Mouse (Mus musculus) G1E-ER4 (cell line): ENCODE results near the gene Calhm3. TPM values are rescaled to one million over a fixed set of nuclear protein-coding genes. Genes with fewer than 3 reads are reported as not detected.

Experiments
- GATA1 ChIP-seq: IDR thresholded peaks from one replicate; pipeline ENCODE4 v1.8.0; 2012; ENCODE audit warnings: low read length, inconsistent platforms
- polyA plus RNA-seq: library from polyadenylated mRNA; stranded (reverse); fragments of >175 nt; gene quantifications from 2 replicates; pipeline ENCODE4 v1.2.3, GENCODE M21; 2012

The Calhm3 gene
- polyA plus RNA-seq, 1 experiment: not detected

- TF ChIP-seq GATA1: no peak
Observed at GRCm38 (mm10) chr19:47137771-47138421, 19.7 kb downstream of the Calhm3 start, which contains the start of gene Calhm2. Gene Calhm2 (minus strand): TSS chr19:47138294.

- TF ChIP-seq GATA1: no peak
Observed at GRCm38 (mm10) chr19:47137051-47137581, 20.4 kb downstream of the Calhm3 start.

GRCm38 (mm10) chr19:47136170-47136569 lies 21.4 kb downstream of the Calhm3 start:
- TF ChIP-seq GATA1: no peak

DNA sequence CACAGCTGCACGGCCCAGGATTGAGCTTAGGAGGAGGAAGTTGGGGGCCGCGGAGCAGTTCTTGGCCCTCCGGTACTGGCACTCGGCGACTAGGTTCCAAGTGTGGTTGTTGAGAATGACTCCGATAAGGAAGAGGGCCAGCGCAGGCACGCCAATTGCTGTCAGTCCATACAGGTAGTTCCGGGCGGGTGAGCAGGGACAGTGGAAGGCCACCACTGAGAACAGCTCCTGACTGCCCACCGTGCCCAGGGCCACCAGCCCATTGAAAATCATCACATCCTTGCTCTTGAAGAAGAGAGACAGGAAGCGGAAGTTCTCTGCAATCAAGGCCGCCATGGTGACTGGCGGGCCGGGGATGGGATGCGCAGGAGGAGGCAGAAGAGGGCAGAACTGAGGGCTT lies 22.0 kb downstream of the Calhm3 start:
- no peak for TF ChIP-seq GATA1

DNA sequence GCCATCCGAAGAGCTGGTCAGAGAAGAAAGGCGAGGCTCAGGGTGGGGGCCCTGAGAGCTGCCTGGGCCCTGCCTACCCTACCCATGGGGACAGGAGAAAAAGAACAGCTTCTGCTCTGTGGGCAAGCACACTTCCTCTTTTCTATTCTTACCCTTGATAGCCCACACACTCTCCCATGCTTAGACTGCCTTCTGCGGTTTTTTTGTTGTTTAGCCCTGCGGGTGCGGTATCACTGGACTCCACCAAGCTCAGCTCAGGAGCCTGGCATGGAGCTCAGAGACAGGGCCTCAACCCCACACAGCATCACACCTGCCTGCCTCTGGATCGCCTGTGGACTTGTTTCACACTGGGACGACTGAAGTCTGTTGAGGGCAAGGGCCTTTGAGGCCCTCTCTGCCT lies 24.4 kb downstream of the Calhm3 start:
- TF ChIP-seq GATA1: no peak

GRCm38 (mm10) chr19:47130551-47131125 lies 26.9 kb downstream of the Calhm3 start:
- no peak for TF ChIP-seq GATA1

DNA sequence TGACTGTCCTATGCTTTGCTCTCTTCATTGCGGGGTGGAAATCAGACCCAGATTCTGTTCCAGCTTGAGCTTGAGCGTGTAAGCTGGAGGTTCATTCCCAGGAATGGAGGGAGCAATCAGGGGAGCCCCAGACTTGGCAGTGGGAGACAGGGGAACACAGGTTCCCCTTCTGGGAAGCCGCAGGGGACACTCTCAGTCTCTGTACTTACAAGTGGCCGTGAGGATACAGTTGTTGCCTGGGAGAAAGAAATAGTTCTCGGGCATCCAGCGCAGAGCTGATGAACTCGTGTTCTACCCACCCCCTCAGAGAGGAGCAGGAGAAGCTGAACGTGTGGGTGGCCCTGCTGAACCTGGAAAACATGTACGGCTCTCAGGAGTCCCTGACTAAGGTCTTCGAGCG lies 28.7 kb downstream of the Calhm3 start:
- no peak for TF ChIP-seq GATA1

GRCm38 (mm10) chr19:47128164-47128563 lies 29.4 kb downstream of the Calhm3 start:
- TF ChIP-seq GATA1: no peak

- TF ChIP-seq GATA1: no peak
Observed at GRCm38 (mm10) chr19:47122802-47123201, 34.8 kb downstream of the Calhm3 start.

GRCm38 (mm10) chr19:47121054-47121453 lies 36.5 kb downstream of the Calhm3 start:
- TF ChIP-seq GATA1: no peak

DNA sequence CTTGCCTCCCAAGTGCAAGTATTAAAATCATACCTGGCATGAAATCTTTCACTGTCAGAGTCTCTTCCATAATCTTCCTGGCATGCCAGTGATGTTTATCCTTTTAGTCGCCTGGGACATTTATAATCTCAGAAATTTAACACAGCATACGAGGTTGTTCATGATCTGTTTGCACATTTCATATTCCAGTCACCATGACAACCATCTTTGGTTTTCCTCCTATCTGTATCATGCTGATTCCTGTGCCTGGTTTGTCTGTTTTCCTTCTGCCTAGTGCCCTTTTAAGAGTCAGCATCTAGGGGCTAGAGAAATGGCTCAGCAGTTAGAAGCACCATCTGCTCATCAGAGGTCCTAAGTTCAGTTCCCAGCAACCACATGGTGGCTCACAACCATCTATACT lies 38.9 kb downstream of the Calhm3 start:
- no peak for TF ChIP-seq GATA1

DNA sequence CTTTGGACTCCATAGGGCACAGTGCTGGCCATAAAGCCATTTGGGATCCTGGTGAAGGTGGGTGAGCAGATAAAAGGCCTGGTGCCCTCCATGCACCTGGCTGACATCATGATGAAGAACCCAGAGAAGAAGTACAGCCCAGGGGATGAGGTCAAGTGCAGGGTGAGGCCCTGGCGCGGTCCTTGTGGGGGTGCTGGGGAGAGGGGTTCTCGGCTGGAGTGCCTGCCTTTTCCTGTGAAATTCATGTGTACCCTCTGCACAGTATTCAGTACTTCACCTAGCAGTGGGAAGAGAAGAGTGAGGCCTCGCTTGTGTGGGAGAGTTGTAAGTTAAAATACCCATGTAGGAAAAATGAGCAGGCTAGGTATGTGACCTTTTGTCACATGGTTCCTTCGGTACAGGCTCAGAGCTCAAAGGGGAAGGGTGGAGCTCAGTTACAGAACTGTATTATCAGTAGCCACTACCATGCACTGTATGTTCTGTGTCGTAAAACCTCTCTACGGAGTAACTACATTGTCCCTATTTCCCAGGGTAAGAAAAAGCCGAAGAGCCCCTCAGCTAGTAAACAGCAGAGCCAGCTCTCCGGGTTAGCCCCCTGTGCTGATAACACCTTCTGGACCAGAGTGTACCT lies 52.8 kb downstream of the Calhm3 start:
- no peak for TF ChIP-seq GATA1

Other genes with a start within 250 kb of the Calhm3 start
- gene Ina, start 143.1 kb downstream of the Calhm3 start, polyA plus RNA-seq: 0.02 TPM in 1 of 2 replicates, not detected in the other
- gene Nt5c2, start 142.6 kb downstream of the Calhm3 start, polyA plus RNA-seq: 6.8 and 14.2 TPM in 2 replicates
- 20.0 and 27.5 TPM in 2 replicates for gene Pcgf6, start 106.9 kb downstream of the Calhm3 start, polyA plus RNA-seq
- gene Taf5, start 90.0 kb downstream of the Calhm3 start, polyA plus RNA-seq: 8.6 and 10.4 TPM in 2 replicates
- 20.2 and 37.3 TPM in 2 replicates for gene Usmg5, start 67.1 kb downstream of the Calhm3 start, polyA plus RNA-seq
- gene Pdcd11, start 67.0 kb downstream of the Calhm3 start, polyA plus RNA-seq: 34.2 and 35.9 TPM in 2 replicates
- not detected in 2 replicates for gene Calhm2, start 19.5 kb downstream of the Calhm3 start, polyA plus RNA-seq
- gene Calhm1, start 13.5 kb downstream of the Calhm3 start, polyA plus RNA-seq: not detected in 2 replicates
- not detected in 2 replicates for gene Neurl1a, start 21.1 kb upstream of the Calhm3 start, polyA plus RNA-seq